Mouse (Mus musculus): ENCODE data around the gene Lsm4. TPM values are rescaled to one million over a fixed set of nuclear protein-coding genes. Genes with fewer than 3 reads are reported as not detected.

Lsm4 gene
- polyA plus RNA-seq, 1 experiment from 2014 or later = 98.5 TPM

DNA sequence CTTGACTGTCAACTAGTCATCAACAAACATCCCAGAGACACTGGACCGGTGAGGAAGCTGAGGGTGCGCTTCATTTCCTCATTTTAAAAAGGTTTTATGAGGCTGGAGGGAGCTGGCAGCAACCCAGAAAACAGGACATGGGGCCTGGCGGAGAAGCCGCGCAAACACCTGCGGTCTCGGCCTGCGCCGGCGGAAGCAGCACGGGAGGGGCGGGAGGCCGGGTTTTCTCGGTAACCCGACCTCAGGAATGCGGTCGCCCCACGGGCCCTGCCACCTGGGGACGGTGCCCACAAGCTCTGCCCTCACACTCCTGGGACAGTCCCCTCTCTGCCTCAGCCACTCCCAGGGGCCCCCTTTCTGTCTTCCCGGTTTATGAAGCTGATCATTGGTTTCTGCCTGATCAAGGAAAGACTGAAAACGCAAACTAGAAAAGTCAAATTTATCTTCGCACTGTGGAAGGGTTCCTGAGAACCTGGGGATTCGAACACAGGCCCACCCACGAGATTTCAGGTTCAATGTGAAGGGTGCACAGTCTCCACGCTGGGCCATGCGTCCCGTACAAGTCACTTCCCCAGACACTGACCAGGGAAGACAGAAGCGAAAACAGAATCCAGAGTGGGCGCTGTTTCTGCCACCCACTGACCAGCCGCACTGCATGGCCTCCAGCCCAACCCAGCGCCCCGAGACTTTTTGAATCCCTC, 22.4 kb downstream of the Lsm4 start:
- H3K4me1 ChIP-seq (ENCODE audit: insufficient read depth) = peaks cover 45% of the 10 kb centered on the region
- ATAC-seq = no peak
- no peaks in the 10 kb centered on the region for H3K9me3 ChIP-seq (ENCODE audit: low read length)
- 15% methylated on average over 32 of the region's 32 CpGs for WGBS (ENCODE audit: insufficient replicate concordance)
- peak; percentile 78 for DNase-seq
- peak overlapping the region; percentile 99 for H3K27ac ChIP-seq (ENCODE audit: low read depth)
- no peaks in the 10 kb centered on the region for H3K27me3 ChIP-seq (ENCODE audit: insufficient read depth, low read length)
- H3K4me3 ChIP-seq (ENCODE audit: low read depth, low read length) = peak overlapping the region; percentile 5; the same call in 1 of the 2 replicates
- H3K36me3 ChIP-seq (replicated peaks; ENCODE audit: insufficient read depth, low read length) = no peaks in the 10 kb centered on the region
- peak overlapping the region; percentile 65 for H3K4me2 ChIP-seq (ENCODE audit: low read depth, low read length)
- H3K9ac ChIP-seq (replicated peaks) = peak overlapping the region; percentile 57
- TF ChIP-seq EP300 (IDR thresholded peaks at IDR 0.05; ENCODE audit: low read depth) (peak; percentile 33; the same call in 1 of the 2 replicates), CTCF (IDR thresholded peaks at IDR 0.05; ENCODE audit: low read depth) (0 out of 2 replicates have a peak, but pooled peaks have one; percentile 5)

DNA sequence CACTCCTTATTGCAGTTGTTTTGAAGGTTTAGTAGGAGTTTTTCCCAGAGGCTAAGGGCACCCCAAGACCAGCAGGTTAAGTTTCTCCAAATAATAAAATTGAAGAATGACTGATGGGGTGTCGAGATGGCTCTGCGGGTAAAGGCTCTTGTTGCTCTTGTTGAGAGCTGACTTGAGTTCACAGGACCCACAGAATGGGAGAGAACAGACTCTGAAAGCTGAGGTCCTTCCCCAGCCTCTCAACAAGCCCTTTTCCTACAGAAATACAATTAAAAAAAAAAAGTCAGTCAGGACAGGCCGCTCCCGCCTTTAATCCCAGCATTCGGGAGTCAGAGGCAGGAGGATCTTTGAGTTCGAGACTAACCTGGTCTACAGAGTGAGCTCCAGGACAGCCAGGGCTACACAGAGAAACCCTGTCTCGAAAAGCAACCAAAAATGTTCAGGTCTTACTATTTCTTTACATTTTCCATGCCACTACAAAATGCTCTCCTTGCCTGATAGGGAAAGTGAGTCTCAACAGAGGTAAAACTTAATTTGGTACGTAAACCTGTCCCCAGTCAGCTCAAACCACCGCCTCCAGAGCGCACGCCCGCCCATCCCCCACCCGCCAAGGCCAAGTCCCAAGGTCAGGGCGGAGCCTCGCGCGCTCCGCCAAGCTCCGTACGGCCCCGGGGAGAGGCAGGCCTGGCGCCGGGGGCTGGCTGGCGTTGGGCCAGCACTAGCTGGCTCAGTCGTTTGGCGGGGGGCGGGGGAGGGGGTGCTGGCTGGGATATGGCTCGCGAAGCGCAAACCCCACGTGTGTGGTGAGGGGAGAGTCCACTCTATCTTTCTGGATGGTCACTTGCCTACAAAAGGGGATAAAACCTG, 23.2 kb downstream of the Lsm4 start:
- ATAC-seq = peak; percentile 9; the same call in 1 of the 2 replicates
- H3K4me3 ChIP-seq (ENCODE audit: low read depth, low read length) = peak overlapping the region; percentile 22
- H3K36me3 ChIP-seq (replicated peaks; ENCODE audit: insufficient read depth, low read length) = no peaks in the 10 kb centered on the region
- H3K4me2 ChIP-seq (ENCODE audit: low read depth, low read length) = peak overlapping the region; percentile 65
- peak overlapping the region; percentile 99 for H3K27ac ChIP-seq (ENCODE audit: low read depth)
- peak; percentile 90 for DNase-seq
- TF ChIP-seq EP300 (IDR thresholded peaks at IDR 0.05; ENCODE audit: low read depth) (peak; percentile 38; the same call in 1 of the 2 replicates), CTCF (IDR thresholded peaks at IDR 0.05; ENCODE audit: low read depth) (no peak)
- no peaks in the 10 kb centered on the region for H3K27me3 ChIP-seq (ENCODE audit: insufficient read depth, low read length)
- 3% methylated on average over 31 of the region's 31 CpGs for WGBS (ENCODE audit: insufficient replicate concordance)
- peak overlapping the region; percentile 16 for H3K9ac ChIP-seq (replicated peaks)
- peaks cover 52% of the 10 kb centered on the region for H3K4me1 ChIP-seq (ENCODE audit: insufficient read depth)
- no peaks in the 10 kb centered on the region for H3K9me3 ChIP-seq (ENCODE audit: low read length)

DNA sequence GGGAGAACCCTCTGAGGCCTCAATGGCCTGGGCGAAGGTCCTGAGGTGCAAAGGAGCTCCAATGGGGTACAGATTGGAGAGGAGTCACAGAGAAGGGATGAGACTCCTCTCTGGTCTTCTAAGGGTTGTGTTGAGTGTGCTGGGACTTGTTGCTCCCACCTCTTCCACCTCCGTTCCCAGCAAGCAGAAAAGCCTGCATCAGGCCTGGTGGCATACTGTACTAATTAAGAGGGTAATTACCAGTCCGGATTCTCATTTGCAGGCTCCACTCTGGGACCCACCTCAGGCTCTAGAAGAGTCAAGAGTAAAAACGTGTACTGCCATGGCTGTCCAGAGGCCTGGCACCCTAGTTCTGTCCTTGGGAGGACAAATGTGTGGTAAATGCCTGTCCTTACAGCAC, 23.9 kb downstream of the Lsm4 start:
- H3K4me2 ChIP-seq (ENCODE audit: low read depth, low read length) = peak overlapping the region; percentile 65
- H3K4me3 ChIP-seq (ENCODE audit: low read depth, low read length) = peak overlapping the region; percentile 22; the same call in 1 of the 2 replicates
- H3K27ac ChIP-seq (ENCODE audit: low read depth) = peak overlapping the region; percentile 99
- H3K9me3 ChIP-seq (ENCODE audit: low read length) = no peaks in the 10 kb centered on the region
- H3K4me1 ChIP-seq (ENCODE audit: insufficient read depth) = peaks cover 54% of the 10 kb centered on the region
- H3K27me3 ChIP-seq (ENCODE audit: insufficient read depth, low read length) = no peaks in the 10 kb centered on the region
- DNase-seq (no peak), ATAC-seq (no peak)
- peak overlapping the region; percentile 16; the same call in 1 of the 2 replicates for H3K9ac ChIP-seq (replicated peaks)
- TF ChIP-seq EP300 (IDR thresholded peaks at IDR 0.05; ENCODE audit: low read depth) (no peak), CTCF (IDR thresholded peaks at IDR 0.05; ENCODE audit: low read depth) (no peak)
- no peaks in the 10 kb centered on the region for H3K36me3 ChIP-seq (replicated peaks; ENCODE audit: insufficient read depth, low read length)
- 51% methylated on average over 4 of the region's 4 CpGs for WGBS (ENCODE audit: insufficient replicate concordance)

DNA sequence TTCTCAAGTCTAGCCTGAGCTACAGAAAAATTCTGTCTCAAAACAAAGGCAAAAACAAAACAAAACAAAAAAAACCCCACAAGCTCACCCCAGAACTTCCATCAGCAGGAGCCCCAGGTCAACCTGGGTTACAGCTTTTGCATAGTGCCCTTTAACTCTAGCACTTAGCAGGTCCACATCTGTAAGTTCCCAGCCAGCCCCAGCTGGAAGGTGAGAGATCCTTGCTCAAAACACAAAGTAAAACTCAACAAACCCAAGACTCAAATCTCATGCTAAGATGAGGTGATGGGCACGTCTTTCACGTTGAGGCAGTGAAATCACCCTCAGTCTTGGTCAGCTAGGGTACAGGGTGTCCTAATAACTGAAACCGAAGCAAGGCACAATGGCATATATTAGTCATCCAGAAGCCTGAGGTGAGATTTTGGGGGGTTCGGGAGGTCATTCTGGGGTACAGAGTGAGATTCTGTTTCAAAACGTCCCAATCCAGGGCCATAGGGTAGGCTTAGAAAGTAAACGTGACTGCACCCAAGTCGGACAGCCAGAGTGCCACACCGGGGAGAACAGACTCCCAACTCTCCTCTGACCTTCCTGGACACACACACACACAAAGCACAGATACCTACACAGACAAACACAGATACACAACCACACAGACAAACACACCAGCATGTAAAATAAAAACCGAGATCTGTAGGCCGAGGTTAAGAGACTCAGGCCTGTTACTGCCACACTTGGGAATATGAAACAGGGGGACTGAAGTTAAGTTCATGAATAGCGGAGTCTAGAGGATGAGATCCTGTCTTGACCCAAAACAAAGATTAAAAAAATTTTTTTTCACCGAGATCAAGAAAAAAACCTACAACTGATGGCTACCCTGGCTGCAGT, 24.6 kb downstream of the Lsm4 start:
- Histone ChIP-seq H3K4me1 (ENCODE audit: insufficient read depth) (peaks cover 51% of the 10 kb centered on the region), H3K36me3 (replicated peaks; ENCODE audit: insufficient read depth, low read length) (no peaks in the 10 kb centered on the region), H3K4me2 (ENCODE audit: low read depth, low read length) (peak overlapping the region; percentile 90), H3K27me3 (ENCODE audit: insufficient read depth, low read length) (no peaks in the 10 kb centered on the region), H3K9ac (replicated peaks) (peak overlapping the region; percentile 67), H3K9me3 (ENCODE audit: low read length) (no peaks in the 10 kb centered on the region), H3K4me3 (ENCODE audit: low read depth, low read length) (peak overlapping the region; percentile 91), H3K27ac (ENCODE audit: low read depth) (peak overlapping the region; percentile 99)
- 66% methylated on average over 12 of the region's 12 CpGs for WGBS (ENCODE audit: insufficient replicate concordance)
- no peak for ATAC-seq
- no peak for DNase-seq
- TF ChIP-seq EP300 (IDR thresholded peaks at IDR 0.05; ENCODE audit: low read depth) = no peak
- no peak for TF ChIP-seq CTCF (IDR thresholded peaks at IDR 0.05; ENCODE audit: low read depth)

DNA sequence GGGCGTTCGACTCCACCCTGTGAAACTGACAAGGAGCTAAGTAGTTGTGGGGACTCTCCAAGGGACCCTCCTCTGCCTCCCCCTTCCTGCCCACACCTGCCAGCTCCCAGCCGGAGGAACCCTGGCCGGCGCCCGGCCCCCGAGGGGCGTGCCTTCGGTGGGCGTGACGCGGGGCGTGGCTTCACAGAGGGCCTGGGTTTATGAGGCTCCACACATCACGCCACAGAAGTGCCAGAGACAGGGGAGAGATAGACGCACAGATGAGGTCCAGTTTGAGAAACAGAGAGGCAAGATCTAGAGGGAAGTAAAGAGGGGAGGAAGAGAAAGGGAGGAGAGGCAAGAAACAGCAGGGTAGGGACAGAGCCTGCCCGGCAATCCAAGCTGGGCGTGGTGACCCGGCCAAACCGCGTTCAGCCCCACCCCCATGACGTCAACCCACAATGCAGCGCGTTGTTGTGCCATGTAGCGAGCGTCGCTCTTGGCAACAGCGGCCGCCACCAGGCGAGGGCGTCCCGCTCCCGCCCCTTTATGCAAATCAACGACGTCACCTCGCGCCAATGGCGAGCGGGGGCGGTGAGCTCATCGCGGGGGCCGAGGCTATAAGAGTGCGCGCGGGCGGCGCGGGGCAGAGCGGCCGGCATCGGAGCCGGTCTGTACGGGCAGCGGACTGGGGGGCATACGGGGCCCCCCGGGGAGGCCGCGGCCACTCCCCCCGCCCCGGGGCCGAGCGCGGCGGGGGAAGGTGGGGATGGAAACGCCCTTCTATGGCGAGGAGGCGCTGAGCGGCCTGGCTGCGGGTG, 25.5 kb downstream of the Lsm4 start, which contains the start of gene Jund:
TSS of gene Jund (plus strand) at position 640 of the 800 bp plus-strand sequence.
- peak; percentile 100 for DNase-seq
- peak within 1 kb of the TSS; percentile 91 for H3K4me3 ChIP-seq (ENCODE audit: low read depth, low read length)
- no peaks in the 10 kb centered on the region for H3K27me3 ChIP-seq (ENCODE audit: insufficient read depth, low read length)
- H3K9me3 ChIP-seq (ENCODE audit: low read length) = no peaks in the 10 kb centered on the region
- H3K9ac ChIP-seq (replicated peaks) = peak within 1 kb of the TSS; percentile 99
- H3K27ac ChIP-seq (ENCODE audit: low read depth) = peak within 1 kb of the TSS; percentile 99
- WGBS (ENCODE audit: insufficient replicate concordance) = under 1% methylated on average over 59 of the region's 69 CpGs
- TF ChIP-seq CTCF (IDR thresholded peaks at IDR 0.05; ENCODE audit: low read depth) = peak; percentile 46
- peak; percentile 55; the same call in 1 of the 2 replicates for TF ChIP-seq EP300 (IDR thresholded peaks at IDR 0.05; ENCODE audit: low read depth)
- peak; percentile 87 for ATAC-seq
- no peaks in the 10 kb centered on the region for H3K36me3 ChIP-seq (replicated peaks; ENCODE audit: insufficient read depth, low read length)
- H3K4me2 ChIP-seq (ENCODE audit: low read depth, low read length) = peak within 1 kb of the TSS; percentile 90
- H3K4me1 ChIP-seq (ENCODE audit: insufficient read depth) = peaks cover 50% of the 10 kb centered on the region
